Mouse (Mus musculus) heart, postnatal 10 days (tissue): ENCODE measurements around the gene Ucn2. TPM values are rescaled to one million over a fixed set of nuclear protein-coding genes. Genes with fewer than 3 reads are reported as not detected.

Source experiments
- DNase-seq, 2 experiments: peaks; one replicate each; pipeline ENCODE4 v3.0.0; 2021
- intact Hi-C: fragments of 180-260 bp; cut with DNase I; formaldehyde crosslinking; loops from one replicate; pipeline ENCODE4 v1.15.1; 2025
- total RNA-seq, 2 experiments: library from RNA; stranded (reverse); gene quantifications; 2 replicates each; pipeline ENCODE4 v1.2.3; 2021

Gene Ucn2
- not detected for total RNA-seq

DNA sequence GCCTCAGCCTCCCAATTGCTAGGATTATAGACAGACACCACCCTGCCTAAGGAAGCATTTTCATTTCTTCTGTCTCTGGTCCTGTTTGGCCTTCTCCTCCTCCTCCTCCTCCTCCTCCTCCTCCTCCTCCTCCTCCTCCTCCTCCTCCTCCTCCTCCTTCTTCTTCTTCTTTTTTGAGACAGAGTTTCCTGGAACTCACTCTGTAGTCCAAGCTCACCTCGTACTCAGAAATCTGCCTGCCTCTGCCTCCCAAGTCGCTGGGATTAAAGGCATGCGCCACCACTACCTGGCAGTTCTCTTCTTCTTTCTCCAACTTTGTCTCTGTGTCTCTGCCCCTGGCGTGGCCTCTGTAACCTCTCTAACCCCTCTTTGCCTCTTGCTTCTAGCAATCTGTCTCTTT lies at the start of gene Ucn2:
Ucn2 (plus strand) TSS at position 301 of the 400 bp plus-strand sequence.
- intact Hi-C loops, result no loop called here
- no peak for DNase-seq

DNA sequence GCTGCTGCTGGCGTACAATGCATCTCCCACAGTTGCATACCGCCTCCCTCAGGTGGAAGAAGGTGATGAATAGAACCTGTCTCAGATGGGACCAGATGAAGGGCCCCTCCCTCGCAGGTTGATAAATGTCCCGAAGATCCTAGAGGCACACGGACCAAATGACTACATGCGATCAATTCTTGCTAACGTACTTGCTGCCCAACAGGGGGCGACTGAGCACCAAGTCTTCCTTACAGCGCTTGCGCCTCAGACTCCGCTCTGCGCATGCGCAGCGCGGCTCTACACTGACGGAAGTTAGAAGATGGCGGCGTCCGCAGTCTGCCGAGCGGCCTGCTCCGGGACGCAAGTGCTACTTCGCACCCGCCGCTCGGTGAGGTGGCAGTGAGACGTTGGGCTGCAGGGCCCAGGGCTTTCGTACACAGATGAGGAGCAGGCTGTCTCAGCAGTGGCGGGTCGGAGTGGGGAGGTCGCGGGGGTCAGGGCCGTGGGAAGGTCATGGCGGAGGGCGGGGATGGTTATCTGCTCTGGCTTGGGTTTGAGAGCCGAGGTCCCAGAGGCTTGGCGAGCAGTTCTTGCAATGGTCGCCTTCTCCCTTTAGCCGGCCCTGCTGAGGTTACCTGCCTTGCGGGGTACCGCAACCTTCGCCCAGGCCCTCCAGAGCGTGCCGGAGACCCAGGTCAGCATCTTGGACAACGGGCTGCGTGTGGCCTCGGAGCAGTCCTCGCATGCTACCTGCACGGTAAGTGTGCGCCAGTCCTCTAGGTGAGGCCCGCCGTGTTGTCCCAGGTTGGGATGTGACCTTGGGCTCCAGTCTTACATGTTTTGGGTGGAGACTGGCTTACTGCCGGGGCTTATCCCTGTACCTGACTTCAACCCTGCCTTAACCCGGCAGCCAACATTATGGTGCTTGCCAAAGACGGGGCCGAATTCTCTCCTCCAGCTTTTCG lies 49.1 kb upstream of the Ucn2 start, which contains the start of gene Uqcrc1:
Uqcrc1 (plus strand) TSS at position 216 of the 947 bp plus-strand sequence.
- intact Hi-C loops, result loop anchor here (2.0 to 5.0 kb wide), 2 partner anchors 52 to 129 kb away; partner anchors contain the start of gene Nckipsd
- peak; percentile 95 to 97 for DNase-seq

DNA sequence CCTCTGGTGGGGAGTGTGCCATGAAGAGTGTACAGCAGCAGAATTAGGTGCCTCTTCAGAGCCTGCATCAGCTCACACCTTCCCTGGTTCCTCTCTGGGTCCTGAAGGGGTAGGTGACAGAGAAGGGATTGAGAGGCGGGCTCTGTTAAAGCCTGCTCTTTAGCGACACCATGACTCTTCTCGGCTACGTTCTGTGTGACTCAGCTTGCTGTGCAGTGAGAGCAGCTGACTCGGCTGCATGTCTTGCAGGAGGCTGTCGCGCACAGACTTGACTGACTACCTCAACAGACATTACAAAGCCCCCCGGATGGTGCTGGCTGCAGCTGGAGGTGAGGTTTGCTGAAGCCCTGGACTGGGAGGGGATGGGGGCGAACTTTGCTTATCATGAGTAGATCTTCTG lies 40.7 kb upstream of the Ucn2 start:
- intact Hi-C loops, result no loop called here
- DNase-seq, result no peak

DNA sequence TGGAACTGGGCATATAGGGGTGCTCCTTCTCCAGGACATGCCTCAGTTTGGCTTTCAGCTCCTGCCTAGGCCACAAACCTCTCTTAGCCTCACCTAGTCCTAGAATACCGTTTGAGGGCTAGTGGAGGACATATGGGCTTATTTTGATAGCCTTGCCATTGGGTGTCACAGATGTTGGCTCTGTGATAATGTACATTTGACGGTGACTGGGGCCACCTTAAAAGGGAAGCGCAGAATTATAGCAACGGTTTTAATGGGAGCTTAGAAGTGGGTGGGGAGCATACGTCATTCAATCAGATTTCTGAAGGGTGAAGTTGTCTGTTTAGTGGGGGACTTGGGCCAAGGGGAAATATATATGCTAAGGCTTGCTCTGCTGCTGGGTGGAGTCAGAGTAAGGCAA lies 40.2 kb upstream of the Ucn2 start:
- intact Hi-C loops, result no loop called here

DNA sequence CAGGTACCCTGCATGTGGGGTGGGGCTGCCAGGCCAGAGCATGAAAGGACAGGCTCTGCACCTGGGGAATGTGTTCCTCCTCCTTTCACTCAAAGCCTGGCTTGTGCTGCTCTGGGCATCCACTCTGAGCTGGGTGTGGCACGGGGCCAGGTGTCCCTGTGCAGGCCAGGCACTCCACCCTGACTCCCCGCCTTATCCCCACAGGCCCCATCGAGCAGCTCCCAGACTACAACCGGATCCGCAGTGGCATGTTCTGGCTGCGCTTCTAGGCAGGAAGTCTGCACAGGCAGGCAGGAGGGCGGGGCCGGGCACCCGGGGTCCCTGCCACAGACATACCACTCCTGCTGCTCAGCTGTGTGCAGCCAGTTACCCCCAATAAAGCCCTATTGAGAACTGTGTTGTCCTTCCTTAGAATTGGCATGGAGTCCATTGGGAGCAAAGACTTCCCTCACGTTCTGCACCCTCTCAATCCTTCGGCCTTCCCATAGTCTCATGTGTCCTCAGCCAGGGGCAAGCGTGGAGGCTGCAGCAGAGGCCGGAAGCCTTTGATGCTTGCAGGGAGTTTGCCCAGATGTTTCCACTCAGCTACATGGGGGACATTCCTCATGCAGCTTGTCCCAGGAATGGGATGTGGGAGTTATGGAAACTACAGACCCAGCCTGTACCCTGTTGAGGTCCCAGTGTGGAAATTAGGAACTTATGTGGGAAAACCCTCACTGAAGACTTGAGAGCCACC lies 36.4 kb upstream of the Ucn2 start:
- DNase-seq, result peak; percentile 76 to 78
- intact Hi-C loops, result no loop called here

More for the DNA sequence above, 40.2 kb upstream of the Ucn2 start:
- no peak for DNase-seq

DNA sequence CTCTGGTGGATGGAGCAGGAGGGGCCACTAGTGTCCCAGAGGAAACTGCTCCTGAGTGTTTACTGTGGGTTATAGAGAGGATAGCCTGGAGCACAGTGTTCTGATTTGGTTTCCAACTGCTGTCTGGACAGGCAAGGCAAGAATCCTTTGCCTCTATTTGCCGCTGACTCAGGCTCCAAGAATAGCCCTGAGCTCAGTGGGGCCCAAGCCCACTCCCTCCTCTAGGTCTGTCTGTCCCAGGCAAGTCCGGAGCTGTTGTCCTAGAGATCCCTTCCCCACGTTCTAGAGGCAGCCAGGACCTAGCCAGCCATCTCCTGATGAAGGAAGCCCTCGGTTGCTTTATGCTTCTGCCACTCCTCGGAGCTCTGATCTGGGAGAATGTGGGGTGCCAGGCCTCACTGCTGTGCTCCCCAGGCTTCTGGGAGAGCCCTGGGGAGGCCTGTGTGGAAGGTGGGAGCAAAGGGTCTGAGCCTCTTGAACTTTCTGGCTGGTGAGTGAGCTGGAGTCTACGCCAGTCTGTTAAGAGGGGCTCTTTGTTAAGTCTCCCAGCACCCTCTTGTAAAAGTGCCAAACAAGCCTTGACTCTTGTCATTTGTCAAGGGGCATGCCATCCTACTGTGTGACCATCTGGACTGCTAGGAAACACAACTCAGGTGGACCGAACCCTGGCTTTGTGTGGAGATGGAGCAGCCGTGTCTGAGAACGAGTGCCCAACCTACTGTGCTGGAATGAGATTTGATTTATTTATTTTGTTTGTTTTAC lies 35.7 kb upstream of the Ucn2 start:
- intact Hi-C loops, result no loop called here
- DNase-seq, result peak; percentile 37 to 48

DNA sequence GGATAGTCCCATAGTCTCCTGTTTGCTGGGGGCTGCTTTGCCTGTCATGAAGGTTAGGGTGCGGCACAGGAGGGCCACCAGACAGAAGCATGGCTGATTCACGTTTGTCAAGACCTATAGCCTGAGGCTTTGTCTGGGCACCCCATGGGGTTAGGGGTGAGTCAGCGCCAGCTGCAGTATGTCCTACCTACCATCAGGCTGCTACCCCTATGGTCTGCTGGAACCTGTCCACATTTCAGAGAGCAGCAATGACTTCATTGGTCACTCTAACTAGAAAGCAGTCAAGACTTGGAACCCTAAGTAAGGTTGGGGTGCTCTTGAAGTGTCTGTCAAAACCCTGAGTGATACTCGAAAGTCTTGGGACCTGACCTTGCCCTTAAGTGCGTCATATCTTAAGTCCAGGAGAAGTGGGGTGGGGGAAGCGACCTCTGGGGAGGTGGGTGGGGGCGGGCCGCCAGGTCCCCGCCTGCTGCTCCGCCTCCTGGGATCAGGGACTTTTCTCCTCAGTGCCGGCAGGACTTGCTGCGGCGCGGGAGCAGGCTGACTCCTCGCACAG lies 32.7 kb upstream of the Ucn2 start, which contains the start of gene Col7a1:
Col7a1 (plus strand) TSS at position 506 of the 556 bp plus-strand sequence.
- intact Hi-C loops, result no loop called here
- DNase-seq, result no peak

DNA sequence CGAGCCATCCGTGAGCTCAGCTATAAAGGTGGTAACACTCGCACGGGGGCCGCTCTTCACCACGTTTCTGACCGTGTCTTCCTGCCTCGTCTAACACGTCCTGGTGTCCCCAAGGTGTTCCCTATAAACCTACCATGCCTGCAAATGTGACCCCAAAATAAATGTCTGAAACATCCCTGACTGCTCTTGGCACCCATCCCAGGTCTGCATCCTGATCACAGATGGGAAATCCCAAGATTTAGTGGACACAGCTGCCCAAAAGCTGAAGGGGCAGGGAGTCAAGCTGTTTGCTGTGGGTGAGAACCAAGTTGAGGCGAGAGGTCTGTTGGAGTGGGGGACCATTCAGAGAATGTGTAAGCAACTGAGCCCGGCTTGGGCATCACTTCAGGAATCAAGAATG lies 30.6 kb upstream of the Ucn2 start:
- intact Hi-C loops, result no loop called here
- no peak for DNase-seq

DNA sequence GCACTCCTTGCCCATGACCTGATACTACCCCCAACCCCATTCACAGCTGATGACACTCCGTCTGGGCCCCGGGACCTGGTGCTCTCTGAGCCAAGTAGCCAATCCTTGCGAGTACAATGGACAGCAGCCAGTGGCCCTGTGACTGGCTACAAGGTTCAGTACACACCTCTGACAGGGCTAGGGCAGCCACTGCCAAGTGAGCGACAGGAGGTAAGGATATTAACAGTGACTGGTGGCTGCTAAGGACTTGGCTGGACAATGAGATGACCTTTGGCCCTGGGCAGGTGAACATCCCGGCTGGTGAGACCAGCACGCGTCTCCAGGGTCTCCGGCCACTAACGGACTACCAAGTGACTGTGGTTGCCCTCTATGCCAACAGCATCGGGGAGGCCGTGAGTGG lies 30.0 kb upstream of the Ucn2 start:
- DNase-seq, result no peak

DNA sequence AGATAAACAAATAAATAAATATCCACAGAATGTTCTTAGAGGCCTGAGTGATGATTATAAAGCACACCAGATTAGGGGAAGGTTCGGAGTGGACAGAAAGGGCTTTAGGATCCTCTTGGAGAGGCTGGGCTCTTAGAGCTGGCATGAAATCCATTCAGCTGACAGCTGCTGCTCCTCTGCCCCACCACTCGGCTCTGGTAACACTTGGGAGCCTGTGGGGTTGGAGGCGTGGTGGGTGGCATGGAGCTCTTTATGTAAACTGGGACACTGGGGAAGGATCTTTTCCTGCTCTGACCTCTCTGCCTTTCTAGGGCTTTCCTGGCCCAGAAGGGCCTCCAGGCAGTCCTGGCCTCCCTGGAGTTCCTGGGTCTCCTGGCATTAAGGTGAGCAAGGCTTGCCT lies 22.2 kb upstream of the Ucn2 start:
- intact Hi-C loops, result no loop called here
- DNase-seq, result no peak

More for the DNA sequence above, 30.0 kb upstream of the Ucn2 start:
- intact Hi-C loops, result no loop called here

DNA sequence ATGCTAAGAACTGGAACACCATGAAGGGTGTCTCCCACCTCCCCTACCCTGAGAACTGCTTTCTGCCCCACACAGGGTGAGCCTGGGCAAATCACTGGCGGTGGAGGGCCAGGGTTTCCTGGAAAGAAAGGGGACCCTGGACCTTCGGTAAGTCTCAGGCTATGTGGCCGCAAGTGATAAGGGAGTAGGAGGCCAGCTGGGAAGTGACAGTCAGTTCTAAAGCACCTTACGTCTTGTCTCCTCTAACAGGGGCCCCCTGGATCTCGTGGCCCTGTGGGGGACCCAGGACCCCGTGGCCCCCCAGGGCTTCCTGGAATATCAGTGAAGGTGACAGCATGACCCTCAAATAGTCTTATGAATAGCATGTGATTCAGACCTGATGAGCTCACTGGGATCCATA lies 21.5 kb upstream of the Ucn2 start:
- no peak for DNase-seq
- intact Hi-C loops, result no loop called here

DNA sequence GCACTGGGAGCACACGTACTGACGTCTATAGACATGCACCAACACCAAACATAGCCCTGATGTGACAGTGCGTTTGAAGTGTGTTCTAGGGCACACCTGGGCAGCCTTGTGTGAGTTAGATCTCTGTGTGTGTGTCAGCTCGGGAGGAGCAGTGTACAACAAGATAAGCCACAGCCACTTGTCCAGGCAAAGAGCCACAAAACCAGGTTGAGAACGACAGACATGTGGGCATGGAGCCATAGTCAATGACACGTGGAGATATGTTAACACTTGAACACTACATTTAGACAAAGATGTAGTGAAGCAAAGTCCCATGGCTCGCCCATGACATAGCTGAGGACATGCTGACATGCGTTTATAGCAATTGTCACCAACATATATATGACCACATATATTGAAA lies 15.2 kb upstream of the Ucn2 start:
- intact Hi-C loops, result no loop called here
- DNase-seq, result peak; percentile 58 to 64

DNA sequence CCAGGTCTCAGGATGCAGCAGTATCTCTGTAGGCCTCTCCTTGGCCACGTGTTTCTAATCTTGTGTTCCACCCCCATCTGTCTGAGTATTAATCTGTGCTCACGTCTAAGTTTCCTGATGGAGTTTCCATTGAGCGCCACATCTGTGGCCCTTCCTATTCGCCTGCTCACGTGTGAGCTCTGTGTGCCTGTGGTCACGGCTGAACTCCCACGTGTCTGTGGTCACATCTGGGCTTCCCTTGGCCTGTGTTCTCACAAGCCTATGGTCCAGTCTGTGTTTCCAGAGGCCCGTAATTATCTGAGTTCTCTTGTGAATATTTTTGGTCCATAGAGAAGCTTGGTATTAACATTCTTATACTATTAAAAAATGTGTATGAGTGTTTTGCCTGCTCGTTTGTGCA lies 9.3 kb upstream of the Ucn2 start:
- DNase-seq, result no peak
- intact Hi-C loops, result no loop called here

DNA sequence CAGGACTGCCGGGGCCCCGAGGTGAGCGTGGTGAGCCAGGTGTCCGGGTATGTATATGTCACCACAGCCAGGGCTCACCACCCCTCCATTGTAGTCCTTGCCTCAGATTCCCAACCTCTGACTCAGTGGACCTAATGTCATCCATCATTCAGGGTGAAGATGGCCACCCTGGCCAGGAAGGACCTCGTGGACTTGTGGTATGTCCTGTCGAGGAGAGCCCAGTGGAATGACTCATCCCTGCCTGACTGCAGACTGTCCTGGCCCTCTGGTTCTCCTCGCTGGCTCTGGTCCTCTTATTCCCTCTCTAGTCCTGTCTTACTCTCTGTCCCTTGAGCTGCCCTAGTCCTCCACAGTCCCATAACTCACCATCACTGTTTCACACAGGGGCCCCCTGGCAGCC lies 7.8 kb upstream of the Ucn2 start:
- intact Hi-C loops, result no loop called here
- no peak for DNase-seq

DNA sequence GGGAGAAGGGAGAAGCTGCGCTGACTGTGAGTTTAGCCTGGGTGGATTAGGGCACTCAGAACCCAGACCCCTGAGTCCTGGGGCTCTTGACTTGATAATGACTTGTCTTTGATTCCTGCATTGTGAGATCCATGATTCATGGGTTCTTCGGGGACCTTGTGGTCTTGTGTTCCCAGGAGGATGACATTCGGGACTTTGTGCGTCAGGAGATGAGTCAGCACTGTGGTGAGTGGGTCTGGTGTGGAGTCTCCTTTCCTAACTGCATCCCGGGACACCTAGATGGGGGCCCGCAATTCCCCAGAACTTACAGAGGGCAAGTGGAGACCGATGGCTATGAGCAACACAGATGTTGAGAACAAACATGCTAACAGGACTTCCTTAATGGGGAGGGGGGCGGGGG lies 3.3 kb upstream of the Ucn2 start:
- intact Hi-C loops, result no loop called here

DNA sequence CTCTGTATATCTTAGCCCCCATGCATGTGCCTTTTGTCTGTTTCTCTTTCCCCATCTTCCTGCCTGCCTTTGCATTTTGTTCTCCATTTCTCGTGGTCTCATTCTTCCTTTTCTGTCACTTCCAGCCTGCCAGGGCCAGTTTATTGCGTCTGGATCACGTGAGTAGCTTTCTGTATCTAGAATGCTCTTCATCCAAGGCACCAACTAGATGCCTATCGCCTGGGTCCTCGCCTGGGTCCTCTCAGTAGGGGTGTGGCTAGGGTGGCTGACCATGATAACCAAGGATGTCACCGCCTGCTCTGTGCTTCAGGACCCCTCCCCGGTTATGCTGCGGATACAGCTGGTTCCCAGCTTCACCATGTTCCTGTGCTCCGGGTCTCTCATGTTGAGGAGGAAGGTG lies 2.6 kb upstream of the Ucn2 start:
- no peak for DNase-seq

More for the DNA sequence above, 3.3 kb upstream of the Ucn2 start:
- DNase-seq, result no peak

DNA sequence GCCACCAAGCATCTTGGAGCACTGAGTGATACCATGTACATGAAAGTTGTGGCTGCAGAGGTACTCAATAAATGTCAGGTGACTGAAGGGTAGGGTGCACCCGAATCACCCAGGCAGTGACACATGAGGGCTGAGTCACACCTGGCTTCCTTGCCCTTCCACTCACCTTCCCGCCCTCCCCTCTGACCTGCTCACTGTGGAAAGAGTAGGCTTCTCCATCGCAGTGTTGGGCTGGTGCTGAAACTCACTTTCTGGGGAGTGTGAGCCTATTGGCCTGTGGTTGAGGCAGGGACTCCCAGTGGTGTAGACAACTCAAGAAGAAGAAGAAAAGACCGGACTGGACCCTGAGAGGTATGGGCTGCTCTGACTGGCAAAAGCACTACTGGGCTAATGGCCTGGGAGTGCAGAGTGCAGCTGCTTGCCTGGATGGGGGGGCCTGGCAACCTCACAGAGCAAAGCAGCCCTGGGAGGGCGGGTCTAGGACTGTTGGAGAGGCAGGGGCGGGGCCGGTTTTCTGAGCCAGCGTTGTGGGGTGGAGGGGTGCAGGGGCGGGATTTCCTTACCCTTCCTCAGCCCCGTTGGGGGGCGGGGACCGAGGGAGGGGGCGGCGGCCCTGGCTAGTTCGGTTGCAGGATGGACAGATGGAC lies 2.0 kb downstream of the Ucn2 start:
- peak; percentile 62 to 68 for DNase-seq
- intact Hi-C loops, result loop anchor here (2.0 kb wide), 1 partner anchor 51 kb away; the partner anchor contains the start of gene Uqcrc1

More for the DNA sequence above, 2.6 kb upstream of the Ucn2 start:
- intact Hi-C loops, result loop anchor here (1.0 kb wide), 1 partner anchor 16 kb away; no protein-coding TSS in a partner anchor

DNA sequence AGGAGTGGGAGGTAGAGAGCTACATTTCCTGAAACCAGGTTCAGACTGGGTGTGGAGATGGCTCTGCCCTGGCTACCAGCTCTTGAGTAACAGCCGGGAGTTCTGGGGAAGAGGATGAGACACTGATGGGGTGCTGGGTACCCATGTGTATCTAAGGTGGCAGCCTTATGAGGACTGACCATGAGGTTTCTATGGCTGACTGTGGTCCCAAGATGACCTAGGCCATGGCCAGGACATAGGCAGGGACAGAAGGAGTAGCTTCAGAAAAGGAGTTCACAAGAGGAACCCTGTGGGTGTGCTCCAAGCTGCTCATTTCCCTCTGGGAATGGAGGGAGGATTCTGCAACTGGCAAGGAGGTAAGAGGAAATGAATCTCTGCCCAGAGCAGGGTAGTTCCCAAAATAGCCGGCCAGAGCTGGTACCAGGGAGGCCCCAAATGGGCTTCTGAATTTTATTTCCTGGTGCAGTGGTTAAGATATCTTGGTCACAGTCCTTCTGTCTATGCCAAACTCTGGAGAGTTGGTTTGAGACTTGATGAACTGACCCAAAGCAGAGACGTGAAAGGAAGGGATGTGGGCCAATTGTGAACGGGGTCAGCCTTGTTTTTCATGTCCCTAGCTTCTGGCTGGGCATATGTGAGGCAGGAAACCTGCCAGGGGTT lies 4.1 kb downstream of the Ucn2 start:
- peak; percentile 62 to 63 for DNase-seq

DNA sequence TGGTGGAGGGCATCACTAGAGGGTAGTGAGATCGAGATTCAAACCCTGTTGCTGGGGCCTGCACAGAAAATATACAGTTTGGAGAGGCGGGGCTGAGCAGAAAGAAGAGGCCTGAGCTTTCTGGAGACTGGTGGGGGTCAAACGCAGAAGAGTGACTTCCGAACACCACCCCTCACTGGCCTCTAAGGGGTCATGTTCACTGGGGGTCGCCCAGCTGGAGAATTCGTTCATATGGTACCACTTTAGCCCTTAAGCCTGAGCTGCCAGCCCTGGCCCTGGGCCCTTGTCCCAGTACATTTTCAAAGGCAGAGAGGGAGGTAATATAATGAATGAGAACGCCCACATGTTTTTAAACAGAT lies 4.6 kb downstream of the Ucn2 start:
- DNase-seq, result no peak
- intact Hi-C loops, result no loop called here

More for the DNA sequence above, 4.1 kb downstream of the Ucn2 start:
- intact Hi-C loops, result loop anchor here (2.0 kb wide), 1 partner anchor 53 kb away; the partner anchor contains the start of gene Uqcrc1
